Mouse (Mus musculus) hindbrain, embryonic 15.5 days (tissue): ENCODE results near the gene Tra2b. TPM values are rescaled to one million over a fixed set of nuclear protein-coding genes. Genes with fewer than 3 reads are reported as not detected.
A peak's percentile ranks its signal among the peaks of the same experiment; 100 is the strongest.
"Not testable (repeated sequence)": the region's sequence is repeated elsewhere in the genome, so short reads cannot be mapped to it uniquely, and the experiment has no call there.

Experiments used
- ATAC-seq: fragments of 200-750 bp; cut with Nextera tagmentation; 2 replicates; pipeline ENCODE4 v1.8.0; 2017; ENCODE audit warnings: low read depth, moderate number of reproducible peaks, moderate TSS enrichment; ENCODE audit not compliant: low FRiP score
- H3K27ac ChIP-seq: fragments of 300-500 bp; sonication (generic); replicated peaks from 2 replicates; pipeline ENCODE4 v1.5.1; 2015; ENCODE audit warnings: mild to moderate bottlenecking, inconsistent platforms
- H3K27me3 ChIP-seq: fragments of 300-500 bp; sonication (generic); 2 replicates; pipeline ENCODE4 v1.6.1; 2015; ENCODE audit warnings: control low read depth, inconsistent platforms
- H3K36me3 ChIP-seq: fragments of 300-500 bp; sonication (generic); 2 replicates; pipeline ENCODE4 v1.6.1; 2015; ENCODE audit warnings: control low read depth, inconsistent platforms
- H3K4me1 ChIP-seq: fragments of 300-500 bp; sonication (generic); replicated peaks from 2 replicates; pipeline ENCODE4 v1.6.1; 2015; ENCODE audit warnings: control low read depth, inconsistent platforms
- H3K4me2 ChIP-seq: fragments of 300-500 bp; sonication (generic); 2 replicates; pipeline ENCODE4 v1.6.1; 2015; ENCODE audit warnings: moderate library complexity, mild to moderate bottlenecking, inconsistent platforms
- H3K4me3 ChIP-seq: fragments of 300-500 bp; sonication (generic); 2 replicates; pipeline ENCODE4 v1.5.1; 2015; ENCODE audit warnings: mild to moderate bottlenecking, inconsistent platforms
- H3K9ac ChIP-seq: fragments of 300-500 bp; sonication (generic); 2 replicates; pipeline ENCODE4 v1.6.1; 2015; ENCODE audit warnings: inconsistent platforms
- H3K9me3 ChIP-seq: fragments of 300-500 bp; sonication (generic); 2 replicates; pipeline ENCODE4 v1.6.1; 2016; ENCODE audit warnings: control low read depth, inconsistent platforms
- WGBS: fragments of 180-500 bp; shearing (Covaris S2); methylation state at CpG from one replicate; pipeline ENCODE4 v1.1.7; 2015; 5-methylcytosine and 5-hydroxymethylcytosine counted together
- polyA plus RNA-seq: library from polyadenylated mRNA; unstranded; fragments of >200 nt; fragmentation: Nextera tagmentation; extraction: Ambion mirVana; gene quantifications from 2 replicates; pipeline ENCODE4 v1.2.1, GENCODE M21; 2015

Tra2b gene
- polyA plus RNA-seq = 239 and 250 TPM in 2 replicates

DNA sequence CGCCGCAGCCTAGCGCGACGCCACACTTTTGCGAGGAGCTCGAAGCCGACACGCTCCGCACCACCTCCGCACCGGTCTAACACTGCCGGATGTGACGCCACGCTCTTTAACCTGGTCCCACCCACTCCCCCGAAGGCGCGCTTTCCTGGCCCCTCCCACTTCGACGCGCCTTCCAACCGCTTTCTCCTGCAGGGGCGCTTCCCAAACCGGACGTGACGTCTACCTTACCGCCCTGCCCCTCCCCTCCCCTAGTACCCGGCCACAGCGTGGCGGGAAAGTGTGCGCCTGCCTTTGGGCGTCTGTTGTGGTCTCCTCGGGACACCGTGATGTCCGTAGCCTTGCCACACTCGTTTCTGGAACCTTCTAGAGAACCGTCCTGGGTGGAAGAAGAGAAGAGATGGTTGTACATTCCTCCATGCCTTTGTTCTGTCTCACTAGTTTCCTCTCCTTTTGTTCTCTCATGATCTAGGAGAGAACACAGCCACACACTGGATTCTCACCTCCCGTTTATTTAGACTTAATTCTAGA lies at the start of gene Tra2b:
Gene Tra2b (minus strand): TSS at position 157 of the 528 bp plus-strand sequence.
- peak within 1 kb of the TSS; percentile 87 for H3K4me3 ChIP-seq
- peak within 1 kb of the TSS; percentile 91 for H3K4me2 ChIP-seq
- ATAC-seq = peak; percentile 98
- H3K27me3 ChIP-seq = no peaks in the 10 kb centered on the region
- under 1% methylated on average over 37 of the region's 38 CpGs for WGBS
- peaks cover 31% of the 10 kb centered on the region for H3K4me1 ChIP-seq
- H3K36me3 ChIP-seq = no peaks in the 10 kb centered on the region
- H3K27ac ChIP-seq = peak within 1 kb of the TSS; percentile 99
- peak within 1 kb of the TSS; percentile 93 for H3K9ac ChIP-seq
- no peaks in the 10 kb centered on the region for H3K9me3 ChIP-seq

DNA sequence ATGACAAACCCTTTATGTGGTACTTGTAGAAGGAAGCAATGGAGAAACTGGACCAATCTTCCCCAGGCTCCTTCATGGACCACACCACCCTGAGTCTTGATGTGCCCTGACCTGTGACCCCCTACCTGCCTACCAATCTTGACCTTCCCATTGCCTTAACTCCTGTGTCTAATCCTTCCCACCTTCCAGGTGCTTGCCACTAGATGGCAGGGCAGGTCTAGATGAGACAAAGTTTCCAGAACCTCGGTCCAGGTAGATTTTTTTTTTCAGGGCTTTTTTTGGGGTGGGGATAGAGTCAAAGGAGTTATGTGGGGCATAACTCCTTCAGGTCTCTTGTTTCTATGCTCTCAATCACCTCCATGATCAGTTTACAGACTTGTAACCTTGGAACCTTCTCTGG lies 44.8 kb upstream of the Tra2b start:
- Histone ChIP-seq H3K9ac (no peak overlapping the region), H3K36me3 (no peaks in the 10 kb centered on the region), H3K9me3 (no peaks in the 10 kb centered on the region), H3K27me3 (no peaks in the 10 kb centered on the region), H3K4me3 (no peak overlapping the region), H3K4me2 (no peak overlapping the region), H3K27ac (no peak overlapping the region), H3K4me1 (no peaks in the 10 kb centered on the region)
- no peak for ATAC-seq
- WGBS = 29% methylated on average over 1 of the region's 1 CpGs

DNA sequence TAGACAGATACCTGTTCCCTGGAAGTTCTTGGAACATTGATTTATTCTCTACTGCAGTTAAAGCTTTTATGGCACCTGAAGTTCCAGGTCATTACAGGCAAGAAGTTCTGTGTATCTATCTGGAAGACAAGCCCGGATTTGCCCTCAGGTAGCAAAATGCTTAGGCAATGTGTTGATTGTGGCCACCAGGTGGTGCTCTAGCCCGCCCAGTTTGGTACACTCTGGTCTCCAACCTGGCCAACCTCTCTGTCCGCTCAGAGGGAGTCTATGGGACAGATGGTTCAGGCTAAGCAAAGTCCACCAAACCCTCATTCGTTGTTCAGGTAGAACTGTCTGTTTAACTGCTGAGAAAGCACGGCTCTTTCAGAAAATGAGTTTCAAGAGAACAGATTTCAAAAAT lies 36.8 kb upstream of the Tra2b start:
- no peaks in the 10 kb centered on the region for H3K9me3 ChIP-seq
- H3K4me3 ChIP-seq = no peak overlapping the region
- 34% methylated on average over 5 of the region's 5 CpGs for WGBS
- H3K36me3 ChIP-seq = no peaks in the 10 kb centered on the region
- ATAC-seq = no peak
- no peak overlapping the region for H3K4me2 ChIP-seq
- H3K4me1 ChIP-seq = no peaks in the 10 kb centered on the region
- no peak overlapping the region for H3K27ac ChIP-seq
- H3K27me3 ChIP-seq = no peaks in the 10 kb centered on the region
- H3K9ac ChIP-seq = no peak overlapping the region

DNA sequence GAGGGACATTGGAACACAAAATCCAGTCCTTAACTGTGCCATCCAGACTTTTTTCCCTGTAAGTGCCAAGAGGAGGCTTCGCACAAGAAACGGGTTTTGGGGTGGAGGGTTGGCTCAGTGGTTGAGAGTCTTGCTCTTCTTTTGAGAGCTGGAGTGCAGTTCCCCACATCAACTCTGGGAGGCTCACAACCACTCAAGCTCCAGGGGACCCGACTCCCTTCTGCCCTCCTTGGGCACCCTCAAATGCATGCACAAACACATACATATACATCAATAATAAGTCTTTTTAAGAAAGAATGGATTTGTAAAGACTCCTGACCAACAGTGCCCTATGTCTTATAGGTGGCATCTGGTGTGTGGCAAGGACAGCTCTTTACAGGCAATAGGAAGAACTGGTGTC lies 35.6 kb upstream of the Tra2b start:
- no peaks in the 10 kb centered on the region for H3K9me3 ChIP-seq
- H3K4me1 ChIP-seq = no peaks in the 10 kb centered on the region
- H3K9ac ChIP-seq = no peak overlapping the region
- no peak overlapping the region for H3K4me3 ChIP-seq
- 77% methylated on average over 3 of the region's 3 CpGs for WGBS
- no peaks in the 10 kb centered on the region for H3K27me3 ChIP-seq
- H3K36me3 ChIP-seq = no peaks in the 10 kb centered on the region
- H3K4me2 ChIP-seq = no peak overlapping the region
- H3K27ac ChIP-seq = no peak overlapping the region
- ATAC-seq = no peak

DNA sequence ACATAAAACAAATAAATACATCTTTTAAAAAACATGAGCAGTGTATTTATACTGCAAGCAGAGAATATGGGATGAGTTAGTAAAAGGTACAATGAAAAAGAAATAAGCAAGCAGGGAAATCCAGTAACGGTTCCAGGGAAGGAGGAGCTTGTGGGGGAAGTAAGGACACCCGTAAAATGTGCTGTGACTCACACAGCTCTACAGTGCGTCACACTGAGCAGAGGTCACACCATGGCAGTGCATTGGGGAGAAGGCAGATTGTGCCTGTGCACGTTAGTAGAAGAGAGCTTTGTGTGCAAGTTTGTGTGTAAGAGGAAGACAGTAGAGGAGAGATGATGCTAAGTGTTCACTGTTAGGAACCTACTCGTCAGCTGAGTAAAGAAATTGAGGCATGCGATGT lies 31.1 kb upstream of the Tra2b start:
- Histone ChIP-seq H3K27ac (no peak overlapping the region), H3K4me3 (no peak overlapping the region), H3K4me2 (no peak overlapping the region), H3K36me3 (no peaks in the 10 kb centered on the region), H3K9me3 (no peaks in the 10 kb centered on the region), H3K4me1 (no peaks in the 10 kb centered on the region), H3K9ac (no peak overlapping the region), H3K27me3 (no peaks in the 10 kb centered on the region)
- ATAC-seq = no peak
- WGBS = 70% methylated on average over 6 of the region's 6 CpGs

DNA sequence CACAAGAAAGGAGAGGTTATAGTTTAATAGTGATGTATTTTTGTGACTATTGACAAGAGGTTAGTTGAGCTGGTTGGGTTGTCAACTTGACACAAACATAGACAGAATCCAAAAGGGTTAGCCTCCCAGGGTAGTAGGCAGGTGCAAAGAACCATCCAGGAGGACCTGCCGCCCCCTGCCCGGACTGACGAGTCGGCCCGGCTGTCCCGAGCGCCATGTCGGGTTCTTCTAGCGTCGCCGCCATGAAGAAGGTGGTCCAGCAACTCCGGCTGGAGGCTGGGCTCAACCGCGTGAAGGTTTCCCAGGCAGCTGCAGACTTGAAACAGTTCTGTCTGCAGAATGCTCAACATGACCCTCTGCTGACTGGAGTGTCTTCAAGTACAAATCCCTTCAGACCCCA lies 29.0 kb upstream of the Tra2b start:
- not testable (repeated sequence) for H3K4me2 ChIP-seq, ATAC-seq, H3K27me3 ChIP-seq, H3K9ac ChIP-seq, H3K4me3 ChIP-seq, H3K4me1 ChIP-seq, H3K36me3 ChIP-seq, H3K27ac ChIP-seq, H3K9me3 ChIP-seq
- 97% methylated on average over 14 of the region's 14 CpGs for WGBS

DNA sequence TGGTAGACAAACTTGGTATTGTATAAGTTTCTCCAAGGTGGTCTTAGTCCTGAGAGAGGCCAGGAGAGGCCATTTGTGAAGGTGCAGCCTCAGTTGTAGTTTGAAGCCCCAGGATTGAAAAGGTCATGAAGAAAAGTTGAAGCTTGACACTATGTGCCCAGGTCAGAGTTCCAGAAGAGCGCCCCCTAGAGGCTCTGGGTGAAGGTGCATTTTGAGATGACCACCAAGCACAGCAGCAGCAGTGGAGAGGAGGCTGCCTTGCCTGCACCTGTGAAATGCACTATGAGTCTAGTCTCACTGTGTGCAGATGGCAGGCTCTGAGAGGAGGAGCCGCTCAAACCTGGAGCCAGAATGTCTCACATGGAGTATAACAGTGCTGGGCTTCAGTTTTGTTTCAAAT lies 27.8 kb upstream of the Tra2b start:
- Histone ChIP-seq H3K4me3 (no peak overlapping the region), H3K36me3 (no peaks in the 10 kb centered on the region), H3K9me3 (no peaks in the 10 kb centered on the region), H3K4me2 (no peak overlapping the region), H3K27me3 (no peaks in the 10 kb centered on the region), H3K4me1 (no peaks in the 10 kb centered on the region), H3K27ac (no peak overlapping the region), H3K9ac (no peak overlapping the region)
- ATAC-seq = no peak
- 55% methylated on average over 2 of the region's 2 CpGs for WGBS

DNA sequence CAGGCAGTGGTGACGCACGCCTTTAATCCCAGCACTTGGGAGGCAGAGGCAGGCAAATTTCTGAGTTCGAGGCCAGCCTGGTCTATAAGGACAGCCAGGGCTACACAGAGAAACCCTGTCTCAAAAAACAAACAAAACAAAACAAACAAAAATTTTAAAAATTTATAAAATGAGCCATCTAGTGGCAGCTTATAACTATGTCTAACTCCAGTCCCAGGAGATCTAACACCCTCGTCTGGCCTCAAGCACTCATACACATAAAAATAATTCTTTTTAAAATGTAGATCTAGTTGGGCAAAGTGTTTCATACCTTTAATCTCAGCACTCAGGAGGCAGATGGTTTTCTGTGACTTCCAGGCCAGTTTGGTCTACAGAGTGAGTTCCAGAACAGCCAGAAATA lies 26.6 kb upstream of the Tra2b start:
- Histone ChIP-seq H3K27ac (no peak overlapping the region), H3K27me3 (no peaks in the 10 kb centered on the region), H3K4me1 (no peaks in the 10 kb centered on the region), H3K4me3 (no peak overlapping the region), H3K9me3 (no peaks in the 10 kb centered on the region), H3K4me2 (no peak overlapping the region), H3K9ac (no peak overlapping the region), H3K36me3 (no peaks in the 10 kb centered on the region)
- 91% methylated on average over 4 of the region's 4 CpGs for WGBS
- no peak for ATAC-seq

DNA sequence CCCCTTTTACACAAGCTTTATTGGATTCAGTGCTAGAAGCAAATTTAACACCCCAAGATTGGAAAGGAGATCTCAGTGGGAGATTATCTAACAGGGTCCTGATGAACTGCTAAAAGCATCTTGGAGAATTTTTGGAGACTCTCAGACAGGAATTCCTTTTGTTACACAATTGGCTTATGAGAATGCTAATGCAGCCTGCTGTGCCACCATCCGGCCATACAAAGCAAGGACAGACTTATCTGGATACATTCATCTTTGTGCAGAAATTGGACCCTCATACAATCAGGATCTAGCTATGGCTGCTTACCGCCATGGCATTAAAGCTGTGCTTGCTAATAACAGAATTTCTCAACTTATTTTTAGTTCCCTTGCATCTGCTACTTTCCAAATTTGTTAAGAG lies 23.8 kb upstream of the Tra2b start:
- Histone ChIP-seq H3K27me3 (no peaks in the 10 kb centered on the region), H3K4me3 (no peak overlapping the region), H3K9ac (no peak overlapping the region), H3K4me2 (no peak overlapping the region), H3K36me3 (no peaks in the 10 kb centered on the region), H3K27ac (no peak overlapping the region), H3K9me3 (no peaks in the 10 kb centered on the region), H3K4me1 (no peaks in the 10 kb centered on the region)
- ATAC-seq = no peak
- 49% methylated on average over 2 of the region's 2 CpGs for WGBS

DNA sequence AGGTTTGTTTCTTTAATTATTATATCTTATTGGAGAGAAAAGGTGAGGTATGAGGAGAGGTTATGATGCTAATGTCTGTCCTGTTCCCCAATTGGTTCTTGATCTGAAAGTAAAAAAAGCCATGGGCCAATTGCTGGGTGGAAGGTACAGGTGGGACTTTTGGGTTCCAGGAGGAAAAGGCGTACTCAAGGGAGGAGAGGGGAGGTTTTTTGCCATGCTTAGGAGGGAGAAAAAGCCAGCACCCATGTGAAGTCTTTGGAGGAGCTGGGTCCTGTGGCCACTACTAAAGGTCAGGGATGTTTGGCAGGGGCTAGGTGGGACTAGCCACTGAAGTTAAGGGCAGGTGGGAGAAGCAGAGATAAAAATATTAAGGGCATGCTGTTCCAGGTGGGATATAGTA lies 21.2 kb upstream of the Tra2b start:
- 95% methylated on average over 1 of the region's 1 CpGs for WGBS

DNA sequence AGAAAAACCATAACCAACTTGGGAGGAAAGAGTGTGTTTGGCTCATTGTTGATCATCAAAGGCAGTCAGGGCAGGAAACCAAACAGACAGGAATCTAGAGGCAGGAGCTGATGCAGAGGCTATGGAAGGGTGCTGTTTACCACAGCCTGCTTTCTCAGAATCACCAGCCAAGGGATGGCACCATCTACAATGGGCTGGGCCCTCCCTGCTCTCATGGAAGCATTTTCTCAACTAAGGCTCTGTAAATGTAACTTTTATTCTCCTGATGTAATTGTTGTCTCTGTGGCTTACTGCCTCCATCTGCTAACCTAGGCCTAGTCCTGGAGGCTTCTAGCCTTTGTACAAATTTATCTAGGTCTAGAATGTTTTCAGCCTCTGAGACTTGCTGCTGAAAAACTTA lies 10.7 kb upstream of the Tra2b start:
- H3K9me3 ChIP-seq = no peaks in the 10 kb centered on the region
- H3K4me1 ChIP-seq = no peaks in the 10 kb centered on the region
- H3K36me3 ChIP-seq = no peaks in the 10 kb centered on the region
- H3K27me3 ChIP-seq = no peaks in the 10 kb centered on the region
- no peak overlapping the region for H3K4me2 ChIP-seq
- no peak overlapping the region for H3K27ac ChIP-seq
- no peak overlapping the region for H3K4me3 ChIP-seq
- ATAC-seq = no peak
- no peak overlapping the region for H3K9ac ChIP-seq

More for the DNA sequence above, 21.2 kb upstream of the Tra2b start:
- no peak for ATAC-seq
- Histone ChIP-seq H3K4me1 (no peaks in the 10 kb centered on the region), H3K9me3 (no peaks in the 10 kb centered on the region), H3K36me3 (no peaks in the 10 kb centered on the region), H3K27ac (no peak overlapping the region), H3K4me2 (no peak overlapping the region), H3K9ac (no peak overlapping the region), H3K27me3 (no peaks in the 10 kb centered on the region), H3K4me3 (no peak overlapping the region)

DNA sequence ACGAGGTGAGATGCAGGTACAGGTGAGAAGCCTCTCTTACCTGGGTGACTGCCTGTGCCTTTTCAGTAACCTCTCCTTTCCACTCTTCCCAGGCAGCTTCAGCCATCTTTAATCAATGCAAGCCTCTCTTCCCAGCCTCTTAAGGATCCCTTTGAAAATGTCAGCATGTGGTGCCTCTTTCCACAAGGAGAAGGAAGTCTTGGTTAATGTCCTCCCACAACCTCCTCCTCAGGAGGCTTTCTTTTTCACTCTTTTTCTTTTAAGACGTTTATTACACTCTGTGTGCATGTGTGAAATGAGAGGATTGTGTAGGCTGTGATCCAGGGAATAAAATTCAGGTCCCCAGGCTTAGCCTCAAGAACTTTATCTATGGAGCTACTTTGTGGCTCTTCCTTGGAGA lies 9.3 kb upstream of the Tra2b start:
- no peak overlapping the region for H3K9ac ChIP-seq
- no peaks in the 10 kb centered on the region for H3K4me1 ChIP-seq
- H3K4me2 ChIP-seq = no peak overlapping the region
- no peak overlapping the region for H3K4me3 ChIP-seq
- no peak for ATAC-seq
- H3K27ac ChIP-seq = no peak overlapping the region
- no peaks in the 10 kb centered on the region for H3K36me3 ChIP-seq
- H3K9me3 ChIP-seq = no peaks in the 10 kb centered on the region
- 52% methylated on average over 2 of the region's 2 CpGs for WGBS
- H3K27me3 ChIP-seq = no peaks in the 10 kb centered on the region

DNA sequence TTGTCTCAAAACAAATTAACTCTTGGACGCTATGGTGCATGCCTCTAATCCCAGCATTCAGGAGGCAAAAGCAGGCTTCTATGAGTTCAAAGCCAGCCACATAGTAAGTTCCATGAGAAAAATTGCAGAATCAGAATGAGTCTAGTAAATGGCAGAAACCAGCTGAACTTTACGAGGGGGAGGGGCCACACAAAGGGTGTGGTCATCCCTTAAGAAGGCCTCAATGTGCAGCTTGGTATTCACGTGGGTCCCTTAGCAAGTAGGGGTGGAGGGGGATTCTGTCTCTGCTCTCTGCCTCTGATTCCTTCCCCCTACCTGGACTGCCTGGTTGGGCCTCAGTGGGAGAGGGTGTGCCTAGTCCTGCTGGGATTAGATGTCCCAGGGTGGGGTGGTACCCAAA lies 4.7 kb upstream of the Tra2b start:
- Histone ChIP-seq H3K9ac (no peak overlapping the region), H3K27me3 (no peaks in the 10 kb centered on the region), H3K4me1 (peaks cover 7% of the 10 kb centered on the region), H3K4me3 (no peak overlapping the region), H3K36me3 (no peaks in the 10 kb centered on the region), H3K27ac (no peak overlapping the region), H3K4me2 (no peak overlapping the region), H3K9me3 (no peaks in the 10 kb centered on the region)
- ATAC-seq = no peak
- 69% methylated on average over 3 of the region's 3 CpGs for WGBS
